9 mouse cellular contexts compared by ENCODE assay signal in genomic region chr5:118084171-118084727, GRCm38 (mm10). TPM values are rescaled to one million over a fixed set of nuclear protein-coding genes. Genes with fewer than 3 reads are reported as not detected.
A peak's percentile ranks its signal among the peaks of the same experiment; 100 is the strongest.
DNase-seq lines count a peak whose midpoint lies in the region; ATAC-seq and TF ChIP-seq lines count a peak whose summit lies in the region.
"Had no signal": no experiment of that assay in that cellular context is flagged by ENCODE, and none has a peak within 500 bp of the region (broad histone marks: within the 10 kb centered on the region; RNA-seq: fewer than 3 reads in every experiment).

No protein-coding gene starts in this region.

- peak; percentile 19 for DNase-seq in liver, adult 2 months (ENCODE audit: extremely low read depth, low read depth, low spot score)
- DNase-seq in liver, postnatal 0 days = no peak
- no peak for DNase-seq in forebrain, embryonic 11.5 days (ENCODE audit: low spot score)
- no peak for DNase-seq in kidney, adult 11 months
- DNase-seq in kidney, adult 2 months = no peak
- DNase-seq: liver had no signal

- no peak overlapping the region for H3K4me3 ChIP-seq in liver, adult 2 months (ENCODE audit: insufficient read depth, low read depth, low read length)
- H3K4me3 ChIP-seq in liver, postnatal 0 days (ENCODE audit: low read depth, low read length) = no peak overlapping the region
- H3K4me3 ChIP-seq in forebrain, embryonic 11.5 days (ENCODE audit: low read depth, low read length) = no peak overlapping the region
- no peak overlapping the region for H3K4me3 ChIP-seq in hindbrain, embryonic 16.5 days (ENCODE audit: low read length)
- H3K4me3 ChIP-seq in neural tube, embryonic 15.5 days (replicated peaks) = no peak overlapping the region
- H3K4me3 ChIP-seq in kidney, adult 2 months (ENCODE audit: insufficient read depth, low read depth, low read length) = no peak overlapping the region

- no peak for TF ChIP-seq POLR2A in liver, adult 2 months (IDR thresholded peaks at IDR 0.05; ENCODE audit: extremely low read depth, insufficient read depth, low read length)
- TF ChIP-seq POLR2A in kidney, adult 2 months (IDR thresholded peaks at IDR 0.05; ENCODE audit: low read depth, low read length) = no peak

- TF ChIP-seq CTCF in liver, adult 2 months (IDR thresholded peaks at IDR 0.05; ENCODE audit: low read depth, low read length) = no peak
- TF ChIP-seq CTCF in liver, postnatal 0 days (IDR thresholded peaks at IDR 0.05; ENCODE audit: low read depth) = no peak
- no peak for TF ChIP-seq CTCF in kidney, adult 2 months (conservative IDR thresholded peaks at IDR 0.05; ENCODE audit: insufficient read depth, insufficient read length, low read depth, low read length)

- H3K79me2 ChIP-seq in liver, adult 2 months (ENCODE audit: control insufficient read depth, insufficient read depth, low read length) = no peaks in the 10 kb centered on the region

- WGBS in liver, adult 2 months = 64% methylated on average over 10 of the region's 10 CpGs
- whole genome bisulfite sequencing in liver, postnatal 0 days (ENCODE audit: insufficient replicate concordance) = 72% methylated on average over 10 of the region's 10 CpGs
- 90% methylated on average over 10 of the region's 10 CpGs for WGBS in forebrain, embryonic 11.5 days
- WGBS in hindbrain, embryonic 16.5 days = 38% methylated on average over 10 of the region's 10 CpGs
- 48% methylated on average over 10 of the region's 10 CpGs for WGBS in neural tube, embryonic 15.5 days
- WGBS in kidney, adult 2 months = 74% methylated on average over 10 of the region's 10 CpGs

- no peak overlapping the region for H3K9ac ChIP-seq in liver, adult 2 months (ENCODE audit: low read depth, low read length)
- no peak overlapping the region for H3K9ac ChIP-seq in liver, postnatal 0 days (replicated peaks)
- no peak overlapping the region for H3K9ac ChIP-seq in forebrain, embryonic 11.5 days (ENCODE audit: low read length)
- peak overlapping the region; percentile 35; the same call in 1 of the 2 replicates for H3K9ac ChIP-seq in hindbrain, embryonic 16.5 days (ENCODE audit: low read depth, low read length)
- H3K9ac ChIP-seq in neural tube, embryonic 15.5 days (replicated peaks) = 0 out of 2 replicates have a peak overlapping the region, but pooled peaks have one; percentile 6

- H3K4me2 ChIP-seq in liver, postnatal 0 days (ENCODE audit: low read depth, low read length) = no peak overlapping the region
- no peak overlapping the region for H3K4me2 ChIP-seq in forebrain, embryonic 11.5 days (ENCODE audit: low read depth, low read length, severe bottlenecking)
- no peak overlapping the region for H3K4me2 ChIP-seq in hindbrain, embryonic 16.5 days (ENCODE audit: low read length)
- no peak overlapping the region for H3K4me2 ChIP-seq in neural tube, embryonic 15.5 days

- ATAC-seq in liver, postnatal 0 days = no peak
- no peak for ATAC-seq in forebrain, embryonic 11.5 days (replicated peaks; ENCODE audit: low FRiP score)
- peak; percentile 50; the same call in 1 of the 2 replicates for ATAC-seq in hindbrain, embryonic 16.5 days
- 0 out of 2 replicates have a peak, but pooled peaks have one; percentile 44 for ATAC-seq in neural tube, embryonic 15.5 days (ENCODE audit: low FRiP score)

- H3K27ac ChIP-seq in liver, adult 2 months (replicated peaks; ENCODE audit: insufficient read depth, low read depth, low read length) = no peak overlapping the region
- H3K27ac ChIP-seq in liver, postnatal 0 days (ENCODE audit: low read depth) = no peak overlapping the region
- H3K27ac ChIP-seq in forebrain, embryonic 11.5 days (ENCODE audit: low read depth, low read length) = 0 out of 2 replicates have a peak overlapping the region, but pooled peaks have one; percentile 12
- peak overlapping the region; percentile 76 for H3K27ac ChIP-seq in hindbrain, embryonic 16.5 days (ENCODE audit: low read depth, low read length)
- H3K27ac ChIP-seq in neural tube, embryonic 15.5 days (replicated peaks) = peak overlapping the region; percentile 65
- no peak overlapping the region for H3K27ac ChIP-seq in kidney, adult 2 months (ENCODE audit: insufficient read depth, low read depth, low read length)

- H3K27me3 ChIP-seq in liver, adult 2 months (ENCODE audit: control insufficient read depth, insufficient read depth, low read length) = no peaks in the 10 kb centered on the region
- H3K27me3 ChIP-seq in liver, postnatal 0 days (ENCODE audit: insufficient read depth, low read length) = no peaks in the 10 kb centered on the region
- no peaks in the 10 kb centered on the region for H3K27me3 ChIP-seq in forebrain, embryonic 11.5 days (ENCODE audit: control insufficient read depth, insufficient read depth, low read length)
- no peaks in the 10 kb centered on the region for H3K27me3 ChIP-seq in hindbrain, embryonic 16.5 days (replicated peaks; ENCODE audit: control insufficient read depth, insufficient read depth, low read length)
- H3K27me3 ChIP-seq in neural tube, embryonic 15.5 days (replicated peaks) = no peaks in the 10 kb centered on the region
- H3K27me3 ChIP-seq in kidney, adult 2 months (replicated peaks; ENCODE audit: control insufficient read depth, insufficient read depth, low read length) = no peaks in the 10 kb centered on the region

- no peak for TF ChIP-seq EP300 in liver, postnatal 0 days (IDR thresholded peaks at IDR 0.05; ENCODE audit: low read depth)

- no peaks in the 10 kb centered on the region for H3K9me3 ChIP-seq in liver, postnatal 0 days (ENCODE audit: low read length)
- H3K9me3 ChIP-seq in forebrain, embryonic 11.5 days (ENCODE audit: control insufficient read depth, low read length) = no peaks in the 10 kb centered on the region
- H3K9me3 ChIP-seq in hindbrain, embryonic 16.5 days (ENCODE audit: control insufficient read depth, low read length) = no peaks in the 10 kb centered on the region
- no peaks in the 10 kb centered on the region for H3K9me3 ChIP-seq in neural tube, embryonic 15.5 days (replicated peaks)

- no peaks in the 10 kb centered on the region for H3K4me1 ChIP-seq in liver, adult 2 months (ENCODE audit: control insufficient read depth, insufficient read depth, low read length)
- H3K4me1 ChIP-seq in liver, postnatal 0 days (ENCODE audit: insufficient read depth) = no peaks in the 10 kb centered on the region
- peaks cover 12% of the 10 kb centered on the region; the same call in 1 of the 2 replicates for H3K4me1 ChIP-seq in forebrain, embryonic 11.5 days (replicated peaks; ENCODE audit: control insufficient read depth, insufficient read depth, low read length)
- H3K4me1 ChIP-seq in hindbrain, embryonic 16.5 days (ENCODE audit: control insufficient read depth, insufficient read depth, low read depth, low read length) = peaks cover 70% of the 10 kb centered on the region
- H3K4me1 ChIP-seq in neural tube, embryonic 15.5 days = peaks cover 93% of the 10 kb centered on the region
- H3K4me1 ChIP-seq in kidney, adult 2 months (ENCODE audit: control insufficient read depth, insufficient read depth, low read length) = no peaks in the 10 kb centered on the region

- no peaks in the 10 kb centered on the region for H3K36me3 ChIP-seq in liver, adult 2 months (ENCODE audit: control insufficient read depth, insufficient read depth, low read length)
- H3K36me3 ChIP-seq in liver, postnatal 0 days (replicated peaks; ENCODE audit: insufficient read depth, low read length) = peaks cover 6% of the 10 kb centered on the region; the same call in 1 of the 2 replicates
- no peaks in the 10 kb centered on the region for H3K36me3 ChIP-seq in forebrain, embryonic 11.5 days (ENCODE audit: control insufficient read depth, insufficient read depth, low read length)
- no peaks in the 10 kb centered on the region for H3K36me3 ChIP-seq in hindbrain, embryonic 16.5 days (ENCODE audit: control insufficient read depth, insufficient read depth, low read length)
- H3K36me3 ChIP-seq in neural tube, embryonic 15.5 days = no peaks in the 10 kb centered on the region
- H3K36me3 ChIP-seq in kidney, adult 2 months (ENCODE audit: control insufficient read depth, insufficient read depth, low read length) = no peaks in the 10 kb centered on the region

RNA-seq across cellular contexts. Expression of gene Tesc, which starts 56.7 kb away (rescaled TPM):
- 0.18 and 0.94 TPM in 2 replicates for total RNA-seq in liver, adult 2 months (2014; rRNA removed)
- 0.35 and 0.41 TPM in 2 replicates for polyA plus RNA-seq in liver, adult 2 months (2012; rRNA removed)
- 4.5 and 4.6 TPM in 2 replicates for polyA plus RNA-seq in liver, postnatal 0 days (2015; fragmentation: Nextera tagmentation; extraction: Ambion mirVana)
- polyA plus RNA-seq in forebrain, embryonic 11.5 days (2014; fragmentation: Nextera tagmentation; extraction: Ambion mirVana) = 0.91 and 1.8 TPM in 2 replicates
- 4.1 and 5.4 TPM in 2 replicates for polyA plus RNA-seq in hindbrain, embryonic 16.5 days (2015; fragmentation: Nextera tagmentation; extraction: Ambion mirVana)
- polyA plus RNA-seq in neural tube, embryonic 15.5 days (2015; fragmentation: Nextera tagmentation; extraction: Ambion mirVana) = 3.5 and 3.9 TPM in 2 replicates
- 33.3 and 38.1 TPM in 2 replicates for polyA plus RNA-seq in kidney, adult 2 months (2012; rRNA removed)
- total RNA-seq: hematopoietic stem cell, adult 5-6 weeks had no signal

Comparison
In these comparisons a context has a peak if more than half of its experiments do, and no peak if none do; other contexts are left out.
1. H3K27ac ChIP-seq: peak in forebrain, embryonic 11.5 days (single experiment), hindbrain, embryonic 16.5 days (single experiment) and neural tube, embryonic 15.5 days (single experiment); none in liver, adult 2 months (single experiment), liver, postnatal 0 days (single experiment) and kidney, adult 2 months (single experiment).
2. H3K9ac ChIP-seq: peak in hindbrain, embryonic 16.5 days (single experiment) and neural tube, embryonic 15.5 days (single experiment); none in liver, adult 2 months (single experiment), liver, postnatal 0 days (single experiment) and forebrain, embryonic 11.5 days (single experiment).
3. ATAC-seq: peak in hindbrain, embryonic 16.5 days (single experiment) and neural tube, embryonic 15.5 days (single experiment); none in liver, postnatal 0 days (single experiment) and forebrain, embryonic 11.5 days (single experiment).